9 mouse cellular contexts compared by ENCODE assay signal in the genomic region with DNA sequence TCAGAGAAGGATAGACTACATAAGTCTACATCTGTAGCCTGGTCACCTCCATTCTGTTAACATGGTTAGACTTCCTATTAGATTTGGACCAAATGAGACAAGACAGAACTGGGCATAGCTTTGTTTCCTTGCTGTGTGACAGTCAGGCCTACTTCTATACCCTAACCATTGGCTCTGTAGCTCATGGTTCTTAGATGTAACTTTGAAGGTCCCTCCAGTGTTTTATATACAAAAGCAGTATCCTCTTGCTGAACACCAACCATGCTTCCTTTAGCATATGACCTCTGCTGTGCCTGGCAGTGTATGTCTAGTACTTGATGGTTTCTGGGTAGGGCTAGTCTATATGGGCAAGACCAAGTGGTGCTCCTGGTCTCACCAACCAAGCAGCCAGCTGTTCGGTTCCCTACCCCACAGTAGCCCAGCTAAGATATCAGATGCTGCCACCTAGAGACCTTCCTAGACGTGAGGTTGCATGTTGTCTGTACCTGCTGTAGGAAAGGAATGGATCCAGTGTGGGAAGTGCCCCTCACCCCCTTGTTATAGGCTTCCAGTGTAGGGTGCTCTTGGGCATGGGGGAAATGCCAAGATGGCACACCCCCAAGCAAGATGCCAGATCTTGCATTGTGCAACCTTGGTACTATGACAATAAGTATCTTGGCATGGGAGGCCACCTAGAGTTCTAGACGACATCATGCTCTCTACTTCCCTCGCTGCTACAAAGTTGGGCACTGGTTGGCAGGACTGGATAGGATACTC. TPM values are rescaled to one million over a fixed set of nuclear protein-coding genes. Genes with fewer than 3 reads are reported as not detected.
DNase-seq lines count a peak whose midpoint lies in the region; ATAC-seq and TF ChIP-seq lines count a peak whose summit lies in the region.
"Had no signal": no experiment of that assay in that cellular context is flagged by ENCODE, and none has a peak within 500 bp of the region (broad histone marks: within the 10 kb centered on the region; RNA-seq: fewer than 3 reads in every experiment).

No protein-coding gene starts in this region.

- peak; percentile 33; the same call in 1 of the 2 replicates for TF ChIP-seq CTCF in hindbrain, postnatal 0 days (IDR thresholded peaks at IDR 0.05; ENCODE audit: low read depth)

- no peak overlapping the region for H3K27ac ChIP-seq in heart, embryonic 16.5 days (ENCODE audit: low read length)
- H3K27ac ChIP-seq in embryonic facial prominence, embryonic 10.5 days (replicated peaks): peak overlapping the region; percentile 92
- peak overlapping the region; percentile 76 for H3K27ac ChIP-seq in hindbrain, postnatal 0 days
- peak overlapping the region; percentile 73 for H3K27ac ChIP-seq in midbrain, embryonic 12.5 days (replicated peaks)

- no peak for ATAC-seq in heart, embryonic 16.5 days (replicated peaks; ENCODE audit: extremely low read depth, insufficient read depth, low FRiP score)
- no peak for ATAC-seq in hindbrain, postnatal 0 days
- ATAC-seq in midbrain, embryonic 12.5 days (ENCODE audit: low FRiP score, low read depth): no peak
- ATAC-seq in megakaryocyte-erythroid progenitor cell, adult 5-6 weeks (replicated peaks; ENCODE audit: low FRiP score, low TSS enrichment, poor library complexity, severe bottlenecking): no peak

- DNase-seq in heart, postnatal 14 days: no peak
- DNase-seq in embryonic facial prominence, embryonic 10.5 days (ENCODE audit: low spot score): no peak
- no peak for DNase-seq in hindbrain, postnatal 0 days (ENCODE audit: low spot score)
- DNase-seq in gastrocnemius, postnatal 14 days: no peak
- DNase-seq in right cerebral cortex, postnatal 36 days (ENCODE audit: low spot score in 2 of 2): no peak

- H3K4me2 ChIP-seq in heart, embryonic 16.5 days (ENCODE audit: low read depth, low read length): no peak overlapping the region; the same call in 1 of the 2 replicates
- peak overlapping the region; percentile 77; the same call in 1 of the 2 replicates for H3K4me2 ChIP-seq in hindbrain, postnatal 0 days (ENCODE audit: low read depth, low read length)
- peak overlapping the region; percentile 95 for H3K4me2 ChIP-seq in midbrain, embryonic 12.5 days (replicated peaks)

- H3K9ac ChIP-seq in heart, embryonic 16.5 days (ENCODE audit: low read length): peak overlapping the region; percentile 83; the same call in 1 of the 2 replicates
- no peak overlapping the region for H3K9ac ChIP-seq in hindbrain, postnatal 0 days (replicated peaks; ENCODE audit: low read length)
- H3K9ac ChIP-seq in midbrain, embryonic 12.5 days (replicated peaks): peak overlapping the region; percentile 40; the same call in 1 of the 2 replicates

- H3K27me3 ChIP-seq in heart, embryonic 16.5 days (ENCODE audit: control insufficient read depth, insufficient read depth, low read length): no peaks in the 10 kb centered on the region
- no peaks in the 10 kb centered on the region for H3K27me3 ChIP-seq in embryonic facial prominence, embryonic 10.5 days (replicated peaks; ENCODE audit: low read depth, poor library complexity, severe bottlenecking)
- H3K27me3 ChIP-seq in hindbrain, postnatal 0 days (ENCODE audit: insufficient read depth, low read length): no peaks in the 10 kb centered on the region
- H3K27me3 ChIP-seq in midbrain, embryonic 12.5 days: no peaks in the 10 kb centered on the region
- H3K27me3 ChIP-seq: Patski had no signal

- H3K36me3 ChIP-seq in heart, embryonic 16.5 days (ENCODE audit: control insufficient read depth, insufficient read depth): peaks cover 36% of the 10 kb centered on the region
- peaks cover 70% of the 10 kb centered on the region for H3K36me3 ChIP-seq in embryonic facial prominence, embryonic 10.5 days (replicated peaks)
- H3K36me3 ChIP-seq in hindbrain, postnatal 0 days (ENCODE audit: insufficient read depth, low read length): peaks cover 26% of the 10 kb centered on the region
- H3K36me3 ChIP-seq in midbrain, embryonic 12.5 days: peaks cover 44% of the 10 kb centered on the region

- H3K4me1 ChIP-seq in heart, embryonic 16.5 days (ENCODE audit: control insufficient read depth, insufficient read depth, low read length): peaks cover 30% of the 10 kb centered on the region
- peaks cover 54% of the 10 kb centered on the region for H3K4me1 ChIP-seq in embryonic facial prominence, embryonic 10.5 days
- peaks cover 24% of the 10 kb centered on the region for H3K4me1 ChIP-seq in hindbrain, postnatal 0 days (ENCODE audit: insufficient read depth, low read length)
- H3K4me1 ChIP-seq in midbrain, embryonic 12.5 days: peaks cover 39% of the 10 kb centered on the region

- H3K9me3 ChIP-seq in heart, embryonic 16.5 days (replicated peaks; ENCODE audit: control insufficient read depth, low read length): no peaks in the 10 kb centered on the region
- H3K9me3 ChIP-seq in embryonic facial prominence, embryonic 10.5 days: no peaks in the 10 kb centered on the region
- no peaks in the 10 kb centered on the region for H3K9me3 ChIP-seq in hindbrain, postnatal 0 days (ENCODE audit: low read length)
- no peaks in the 10 kb centered on the region for H3K9me3 ChIP-seq in midbrain, embryonic 12.5 days

- intact Hi-C loops in heart, postnatal 14 days (cut with DNase I): loop anchor here (2.0 kb wide), 1 partner anchor 20 kb away; no protein-coding TSS in a partner anchor
- intact Hi-C loops in gastrocnemius, postnatal 14 days (cut with DNase I; ENCODE audit: low total_unique reads): no loop called here

- 19% methylated on average over 4 of the region's 4 CpGs for WGBS in heart, embryonic 16.5 days
- WGBS in embryonic facial prominence, embryonic 10.5 days: 39% methylated on average over 4 of the region's 4 CpGs
- WGBS in hindbrain, postnatal 0 days: 29% methylated on average over 4 of the region's 4 CpGs
- WGBS in midbrain, embryonic 12.5 days: 40% methylated on average over 4 of the region's 4 CpGs

- no peak overlapping the region for H3K4me3 ChIP-seq in heart, embryonic 16.5 days (ENCODE audit: low read length)
- H3K4me3 ChIP-seq in embryonic facial prominence, embryonic 10.5 days: peak overlapping the region; percentile 87
- no peak overlapping the region for H3K4me3 ChIP-seq in hindbrain, postnatal 0 days (ENCODE audit: low read length)
- peak overlapping the region; percentile 93 for H3K4me3 ChIP-seq in midbrain, embryonic 12.5 days

RNA-seq across cellular contexts. Expression of a gene that starts 1.2 kb away (rescaled TPM):
- 39.6 and 43.9 TPM in 2 replicates for polyA plus RNA-seq in heart, embryonic 16.5 days (2015; fragmentation: Nextera tagmentation; extraction: Ambion mirVana)
- 10 to 100 TPM; 14.1 to 15.9 TPM for total RNA-seq in heart, postnatal 14 days (2021)
- 68.6 and 69.4 TPM in 2 replicates for polyA plus RNA-seq in embryonic facial prominence, embryonic 10.5 days (2016; fragmentation: Nextera tagmentation; extraction: Ambion mirVana)
- total RNA-seq in hindbrain, postnatal 0 days (2014; rRNA removed): 41.3 and 52.5 TPM in 2 replicates
- 28.0 and 28.8 TPM in 2 replicates for polyA plus RNA-seq in hindbrain, postnatal 0 days (2015; fragmentation: Nextera tagmentation; extraction: Ambion mirVana)
- 37.7 and 38.8 TPM in 2 replicates for polyA plus RNA-seq in midbrain, embryonic 12.5 days (2016; fragmentation: Nextera tagmentation; extraction: Ambion mirVana)
- 1 to 10 TPM; 5.1 to 7.0 TPM for total RNA-seq in gastrocnemius, postnatal 14 days (2021)
- 16.9 and 27.2 TPM in 2 replicates for total RNA-seq in megakaryocyte-erythroid progenitor cell, adult 5-6 weeks (2014; fragmentation: Nextera tagmentation)
- total RNA-seq in megakaryocyte-erythroid progenitor cell, adult 5-6 weeks (2017): 17.6 and 18.8 TPM in 2 replicates

RNA-seq across cellular contexts. Expression of a gene that starts 6.1 kb away (rescaled TPM):
- polyA plus RNA-seq in heart, embryonic 16.5 days (2015; fragmentation: Nextera tagmentation; extraction: Ambion mirVana): 247 and 252 TPM in 2 replicates
- total RNA-seq in heart, postnatal 14 days (2021): 100 to 1,000 TPM; 222 to 244 TPM
- 206 and 216 TPM in 2 replicates for polyA plus RNA-seq in embryonic facial prominence, embryonic 10.5 days (2016; fragmentation: Nextera tagmentation; extraction: Ambion mirVana)
- total RNA-seq in hindbrain, postnatal 0 days (2014; rRNA removed): 37.5 and 52.4 TPM in 2 replicates
- 147 and 155 TPM in 2 replicates for polyA plus RNA-seq in hindbrain, postnatal 0 days (2015; fragmentation: Nextera tagmentation; extraction: Ambion mirVana)
- 112 and 118 TPM in 2 replicates for polyA plus RNA-seq in midbrain, embryonic 12.5 days (2016; fragmentation: Nextera tagmentation; extraction: Ambion mirVana)
- total RNA-seq in gastrocnemius, postnatal 14 days (2021): 100 to 1,000 TPM; 133 to 143 TPM
- 165 and 221 TPM in 2 replicates for total RNA-seq in megakaryocyte-erythroid progenitor cell, adult 5-6 weeks (2014; fragmentation: Nextera tagmentation)
- total RNA-seq in megakaryocyte-erythroid progenitor cell, adult 5-6 weeks (2017): 151 and 192 TPM in 2 replicates

RNA-seq across cellular contexts. Expression of a gene that starts 23.1 kb away (rescaled TPM):
- 33.6 and 34.2 TPM in 2 replicates for polyA plus RNA-seq in heart, embryonic 16.5 days (2015; fragmentation: Nextera tagmentation; extraction: Ambion mirVana)
- 10 to 100 TPM; 10.3 to 12.0 TPM for total RNA-seq in heart, postnatal 14 days (2021)
- polyA plus RNA-seq in embryonic facial prominence, embryonic 10.5 days (2016; fragmentation: Nextera tagmentation; extraction: Ambion mirVana): 55.9 and 66.9 TPM in 2 replicates
- 67.2 and 113 TPM in 2 replicates for total RNA-seq in hindbrain, postnatal 0 days (2014; rRNA removed)
- 71.2 and 73.0 TPM in 2 replicates for polyA plus RNA-seq in hindbrain, postnatal 0 days (2015; fragmentation: Nextera tagmentation; extraction: Ambion mirVana)
- polyA plus RNA-seq in midbrain, embryonic 12.5 days (2016; fragmentation: Nextera tagmentation; extraction: Ambion mirVana): 56.4 and 58.8 TPM in 2 replicates
- 10 to 100 TPM; 11.4 to 11.8 TPM for total RNA-seq in gastrocnemius, postnatal 14 days (2021)
- 11.2 and 14.7 TPM in 2 replicates for total RNA-seq in megakaryocyte-erythroid progenitor cell, adult 5-6 weeks (2014; fragmentation: Nextera tagmentation)
- 8.8 and 21.9 TPM in 2 replicates for total RNA-seq in megakaryocyte-erythroid progenitor cell, adult 5-6 weeks (2017)

RNA-seq across cellular contexts. Expression of a gene that starts 32.6 kb away (rescaled TPM):
- polyA plus RNA-seq in heart, embryonic 16.5 days (2015; fragmentation: Nextera tagmentation; extraction: Ambion mirVana): 25.4 and 27.4 TPM in 2 replicates
- total RNA-seq in heart, postnatal 14 days (2021): 1 to 10 TPM; 5.9 to 9.4 TPM
- polyA plus RNA-seq in embryonic facial prominence, embryonic 10.5 days (2016; fragmentation: Nextera tagmentation; extraction: Ambion mirVana): 49.6 and 50.7 TPM in 2 replicates
- total RNA-seq in hindbrain, postnatal 0 days (2014; rRNA removed): 10.4 and 15.4 TPM in 2 replicates
- 17.3 and 18.7 TPM in 2 replicates for polyA plus RNA-seq in hindbrain, postnatal 0 days (2015; fragmentation: Nextera tagmentation; extraction: Ambion mirVana)
- polyA plus RNA-seq in midbrain, embryonic 12.5 days (2016; fragmentation: Nextera tagmentation; extraction: Ambion mirVana): 30.1 and 35.1 TPM in 2 replicates
- 1 to 10 TPM; 4.3 to 5.3 TPM for total RNA-seq in gastrocnemius, postnatal 14 days (2021)
- 36.1 and 67.6 TPM in 2 replicates for total RNA-seq in megakaryocyte-erythroid progenitor cell, adult 5-6 weeks (2014; fragmentation: Nextera tagmentation)
- 70.0 and 99.8 TPM in 2 replicates for total RNA-seq in megakaryocyte-erythroid progenitor cell, adult 5-6 weeks (2017)

RNA-seq across cellular contexts. Expression of a gene that starts 32.6 kb away (rescaled TPM):
- 23.2 and 23.5 TPM in 2 replicates for polyA plus RNA-seq in heart, embryonic 16.5 days (2015; fragmentation: Nextera tagmentation; extraction: Ambion mirVana)
- total RNA-seq in heart, postnatal 14 days (2021): 10 to 100 TPM; 41.6 to 45.6 TPM
- 8.5 and 12.8 TPM in 2 replicates for polyA plus RNA-seq in embryonic facial prominence, embryonic 10.5 days (2016; fragmentation: Nextera tagmentation; extraction: Ambion mirVana)
- 11.7 and 11.9 TPM in 2 replicates for total RNA-seq in hindbrain, postnatal 0 days (2014; rRNA removed)
- 13.3 and 13.6 TPM in 2 replicates for polyA plus RNA-seq in hindbrain, postnatal 0 days (2015; fragmentation: Nextera tagmentation; extraction: Ambion mirVana)
- 11.7 and 11.9 TPM in 2 replicates for polyA plus RNA-seq in midbrain, embryonic 12.5 days (2016; fragmentation: Nextera tagmentation; extraction: Ambion mirVana)
- 10 to 100 TPM; 26.5 to 29.0 TPM for total RNA-seq in gastrocnemius, postnatal 14 days (2021)
- 8.0 and 20.5 TPM in 2 replicates for total RNA-seq in megakaryocyte-erythroid progenitor cell, adult 5-6 weeks (2014; fragmentation: Nextera tagmentation)
- 14.0 and 27.9 TPM in 2 replicates for total RNA-seq in megakaryocyte-erythroid progenitor cell, adult 5-6 weeks (2017)

Comparison
In these comparisons a context has a peak if more than half of its experiments do, and no peak if none do; other contexts are left out.
1. H3K4me3 ChIP-seq: peak in embryonic facial prominence, embryonic 10.5 days (single experiment) and midbrain, embryonic 12.5 days (single experiment); none in heart, embryonic 16.5 days (single experiment) and hindbrain, postnatal 0 days (single experiment).